Mouse (Mus musculus) hindbrain, embryonic 16.5 days (tissue): ENCODE results near the gene Retreg1. TPM values are rescaled to one million over a fixed set of nuclear protein-coding genes. Genes with fewer than 3 reads are reported as not detected.

Experiments
- ATAC-seq: fragments of 200-750 bp; cut with Nextera tagmentation; 2 replicates; pipeline ENCODE4 v1.8.0; 2017; ENCODE audit warnings: moderate TSS enrichment, moderate library complexity
- H3K27ac ChIP-seq: fragments of 300-500 bp; sonication (generic); 2 replicates; pipeline ENCODE4 v1.5.1; 2014; ENCODE audit warnings: low read depth, mild to moderate bottlenecking, control low read depth, low read length, moderate library complexity
- H3K27me3 ChIP-seq: fragments of 300-500 bp; sonication (generic); replicated peaks from 2 replicates; pipeline ENCODE4 v1.6.1; 2014; ENCODE audit warnings: low read length; ENCODE audit not compliant: control insufficient read depth, insufficient read depth
- H3K36me3 ChIP-seq: fragments of 300-500 bp; sonication (generic); 2 replicates; pipeline ENCODE4 v1.6.1; 2014; ENCODE audit warnings: mild to moderate bottlenecking, low read length, moderate library complexity, mixed read lengths; ENCODE audit not compliant: control insufficient read depth, insufficient read depth
- H3K4me1 ChIP-seq: fragments of 300-500 bp; sonication (generic); 2 replicates; pipeline ENCODE4 v1.6.1; 2014; ENCODE audit warnings: low read depth, low read length; ENCODE audit not compliant: control insufficient read depth, insufficient read depth
- H3K4me2 ChIP-seq: fragments of 300-500 bp; sonication (generic); 2 replicates; pipeline ENCODE4 v1.6.1; 2014; ENCODE audit warnings: mild to moderate bottlenecking, low read length, control low read depth, moderate library complexity
- H3K4me3 ChIP-seq: fragments of 300-500 bp; sonication (generic); 2 replicates; pipeline ENCODE4 v1.5.1; 2014; ENCODE audit warnings: mild to moderate bottlenecking, low read length, control low read depth, moderate library complexity
- H3K9ac ChIP-seq: fragments of 300-500 bp; sonication (generic); 2 replicates; pipeline ENCODE4 v1.6.1; 2014; ENCODE audit warnings: low read depth, mild to moderate bottlenecking, control low read depth, low read length, moderate library complexity
- H3K9me3 ChIP-seq: fragments of 300-500 bp; sonication (generic); 2 replicates; pipeline ENCODE4 v1.6.1; 2014; ENCODE audit warnings: mild to moderate bottlenecking, low read length, moderate library complexity; ENCODE audit not compliant: control insufficient read depth
- WGBS: fragments of 180-500 bp; shearing (Covaris S2); extraction: QIAGEN DNeasy Blood & Tissue Kit; methylation state at CpG from one replicate; pipeline ENCODE4 v1.1.7; 2014; 5-methylcytosine and 5-hydroxymethylcytosine counted together
- polyA plus RNA-seq: library from polyadenylated mRNA; unstranded; fragments of >200 nt; fragmentation: Nextera tagmentation; extraction: Ambion mirVana; gene quantifications from 2 replicates; pipeline ENCODE4 v1.2.1, GENCODE M21; 2015

Gene Retreg1
- polyA plus RNA-seq, result 16.5 and 19.0 TPM in 2 replicates

- 0 out of 2 replicates have a peak, but pooled peaks cover 3% of the 10 kb centered on the region for H3K27me3 ChIP-seq
- peaks cover 17% of the 10 kb centered on the region for H3K4me1 ChIP-seq
- H3K27ac ChIP-seq, result peak within 1 kb of the TSS; percentile 76
- no peaks in the 10 kb centered on the region for H3K36me3 ChIP-seq
- H3K9me3 ChIP-seq, result no peaks in the 10 kb centered on the region
- peak within 1 kb of the TSS; percentile 98 for H3K9ac ChIP-seq
- peak within 1 kb of the TSS; percentile 97 for H3K4me2 ChIP-seq
- peak; percentile 90 for ATAC-seq
- WGBS, result under 1% methylated on average over 63 of the region's 72 CpGs
- H3K4me3 ChIP-seq, result peak within 1 kb of the TSS; percentile 96
Measured at GRCm38 (mm10) chr15:25843086-25843991, at the start of gene Retreg1. Gene Retreg1 (plus strand): TSS chr15:25843180.

DNA sequence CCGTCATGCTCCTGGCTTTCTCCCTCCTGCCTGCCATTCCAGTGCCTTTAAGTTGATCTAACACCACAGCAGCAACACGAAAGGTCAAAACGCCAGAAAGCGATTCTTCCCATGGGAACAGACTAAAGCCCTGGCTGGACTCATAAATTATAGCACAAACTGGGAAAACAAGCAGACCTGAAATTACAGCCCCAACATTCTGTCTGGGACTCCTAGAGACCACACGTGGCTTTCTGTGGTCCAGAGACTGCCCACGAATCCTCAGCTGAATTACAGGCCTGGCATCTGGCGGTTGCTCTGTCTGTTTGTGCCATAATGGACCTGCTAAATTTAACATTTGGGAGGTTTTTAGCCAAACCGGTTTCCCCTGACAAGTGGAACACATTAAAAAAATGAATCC lies 48.9 kb upstream of the Retreg1 start:
- ATAC-seq, result no peak

GRCm38 (mm10) chr15:25795496-25795895 lies 47.5 kb upstream of the Retreg1 start:
- Histone ChIP-seq H3K27ac (no peak overlapping the region), H3K4me2 (no peak overlapping the region), H3K36me3 (peaks cover 5% of the 10 kb centered on the region; the same call in 1 of the 2 replicates), H3K27me3 (no peaks in the 10 kb centered on the region), H3K4me1 (peaks cover 3% of the 10 kb centered on the region; the same call in 1 of the 2 replicates), H3K9me3 (no peaks in the 10 kb centered on the region), H3K4me3 (no peak overlapping the region), H3K9ac (no peak overlapping the region)
- ATAC-seq, result no peak
- 94% methylated on average over 9 of the region's 9 CpGs for WGBS

More for the DNA sequence above, 48.9 kb upstream of the Retreg1 start:
- Histone ChIP-seq H3K27me3 (no peaks in the 10 kb centered on the region), H3K9ac (no peak overlapping the region), H3K36me3 (peaks cover 5% of the 10 kb centered on the region; the same call in 1 of the 2 replicates), H3K9me3 (no peaks in the 10 kb centered on the region), H3K27ac (no peak overlapping the region), H3K4me1 (peaks cover 3% of the 10 kb centered on the region; the same call in 1 of the 2 replicates), H3K4me2 (no peak overlapping the region), H3K4me3 (no peak overlapping the region)
- 79% methylated on average over 8 of the region's 8 CpGs for WGBS

GRCm38 (mm10) chr15:25796353-25796752 lies 46.6 kb upstream of the Retreg1 start:
- H3K9ac ChIP-seq, result no peak overlapping the region
- 59% methylated on average over 3 of the region's 3 CpGs for WGBS
- H3K4me3 ChIP-seq, result no peak overlapping the region
- no peaks in the 10 kb centered on the region for H3K9me3 ChIP-seq
- H3K27me3 ChIP-seq, result no peaks in the 10 kb centered on the region
- H3K4me2 ChIP-seq, result no peak overlapping the region
- ATAC-seq, result no peak
- H3K4me1 ChIP-seq, result no peaks in the 10 kb centered on the region
- H3K27ac ChIP-seq, result no peak overlapping the region
- H3K36me3 ChIP-seq, result peaks cover 7% of the 10 kb centered on the region

DNA sequence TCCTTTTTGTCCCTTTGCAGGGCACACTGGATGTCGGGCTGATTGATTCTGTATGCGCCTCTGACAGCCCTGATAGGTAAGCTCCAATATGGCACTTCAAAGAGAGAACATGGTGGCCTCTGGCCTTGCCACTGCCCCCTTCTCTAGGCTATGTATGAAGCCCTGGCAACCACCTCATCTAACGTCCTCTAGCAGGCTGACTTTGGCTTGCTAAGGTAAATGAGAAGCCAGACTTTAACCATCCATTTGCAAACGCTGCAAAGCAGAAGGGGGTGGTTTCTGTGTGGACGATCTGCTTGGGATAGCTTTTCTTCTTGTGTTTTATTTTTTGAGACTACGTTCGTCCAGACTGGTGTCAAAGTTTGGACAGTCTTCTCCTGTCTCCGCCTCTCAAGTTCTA lies 45.8 kb upstream of the Retreg1 start:
- ATAC-seq, result no peak
- no peak overlapping the region for H3K4me2 ChIP-seq
- 92% methylated on average over 8 of the region's 8 CpGs for WGBS
- H3K27me3 ChIP-seq, result no peaks in the 10 kb centered on the region
- no peak overlapping the region for H3K9ac ChIP-seq
- H3K36me3 ChIP-seq, result peaks cover 7% of the 10 kb centered on the region
- H3K9me3 ChIP-seq, result no peaks in the 10 kb centered on the region
- no peak overlapping the region for H3K4me3 ChIP-seq
- H3K27ac ChIP-seq, result no peak overlapping the region
- no peaks in the 10 kb centered on the region for H3K4me1 ChIP-seq

GRCm38 (mm10) chr15:25797888-25798287 lies 45.1 kb upstream of the Retreg1 start:
- H3K4me1 ChIP-seq, result no peaks in the 10 kb centered on the region
- no peaks in the 10 kb centered on the region for H3K27me3 ChIP-seq
- H3K4me3 ChIP-seq, result no peak overlapping the region
- ATAC-seq, result no peak
- peaks cover 7% of the 10 kb centered on the region for H3K36me3 ChIP-seq
- H3K9me3 ChIP-seq, result no peaks in the 10 kb centered on the region
- no peak overlapping the region for H3K4me2 ChIP-seq
- 80% methylated on average over 1 of the region's 1 CpGs for whole genome bisulfite sequencing
- no peak overlapping the region for H3K27ac ChIP-seq
- H3K9ac ChIP-seq, result no peak overlapping the region

- Histone ChIP-seq H3K4me1 (no peaks in the 10 kb centered on the region), H3K9me3 (no peaks in the 10 kb centered on the region), H3K36me3 (peaks cover 11% of the 10 kb centered on the region), H3K4me3 (no peak overlapping the region), H3K27ac (no peak overlapping the region), H3K9ac (no peak overlapping the region), H3K4me2 (no peak overlapping the region), H3K27me3 (no peaks in the 10 kb centered on the region)
- 65% methylated on average over 5 of the region's 5 CpGs for WGBS
- ATAC-seq, result no peak
Measured at GRCm38 (mm10) chr15:25801726-25802125, 41.3 kb upstream of the Retreg1 start.

- 84% methylated on average over 8 of the region's 8 CpGs for WGBS
- H3K4me1 ChIP-seq, result no peaks in the 10 kb centered on the region
- H3K27me3 ChIP-seq, result no peaks in the 10 kb centered on the region
- no peak overlapping the region for H3K4me3 ChIP-seq
- no peak for ATAC-seq
- H3K4me2 ChIP-seq, result no peak overlapping the region
- no peak overlapping the region for H3K27ac ChIP-seq
- no peaks in the 10 kb centered on the region for H3K9me3 ChIP-seq
- H3K9ac ChIP-seq, result no peak overlapping the region
- H3K36me3 ChIP-seq, result peaks cover 13% of the 10 kb centered on the region
Measured at GRCm38 (mm10) chr15:25802194-25802593, 40.8 kb upstream of the Retreg1 start.

- no peaks in the 10 kb centered on the region for H3K4me1 ChIP-seq
- ATAC-seq, result no peak
- 85% methylated on average over 15 of the region's 15 CpGs for WGBS
- H3K9me3 ChIP-seq, result no peaks in the 10 kb centered on the region
- no peak overlapping the region for H3K27ac ChIP-seq
- peaks cover 17% of the 10 kb centered on the region for H3K36me3 ChIP-seq
- H3K4me3 ChIP-seq, result no peak overlapping the region
- no peak overlapping the region for H3K9ac ChIP-seq
- no peak overlapping the region for H3K4me2 ChIP-seq
- no peaks in the 10 kb centered on the region for H3K27me3 ChIP-seq
Measured at GRCm38 (mm10) chr15:25803111-25803510, 39.9 kb upstream of the Retreg1 start.
